Mouse (Mus musculus) cerebellum, adult 8-10 months (tissue): ENCODE data around the gene Sipa1.
"Not testable (repeated sequence)": the region's sequence is repeated elsewhere in the genome, so short reads cannot be mapped to it uniquely, and the experiment has no call there.

Experiments used
- DNase-seq: peaks from one replicate; pipeline ENCODE4 v3.0.0; 2022

Sipa1 gene

GRCm38 (mm10) chr19:5662981-5663913 lies at the start of gene Sipa1:
Sipa1 (minus strand) TSS chr19:5663707.
- peak; percentile 52 for DNase-seq

DNA sequence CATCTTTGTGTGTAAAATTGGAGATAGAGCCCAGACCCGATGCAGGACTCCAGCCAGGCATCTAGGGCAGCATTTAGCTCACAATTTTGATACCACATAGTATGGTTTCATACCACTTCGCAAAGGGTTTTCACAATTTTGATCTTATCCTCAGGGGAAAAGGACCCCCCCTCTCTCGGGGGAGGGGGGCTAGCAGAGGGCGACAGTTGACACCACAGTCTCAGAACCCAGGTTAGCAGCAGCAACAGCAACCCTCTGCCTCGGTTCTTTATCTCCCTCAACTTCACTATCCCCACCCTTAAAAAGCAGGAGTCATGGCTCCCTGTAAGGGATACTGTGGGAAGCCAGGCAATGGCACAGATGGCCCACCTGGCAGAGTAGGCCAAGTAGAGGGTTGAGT lies 49.7 kb upstream of the Sipa1 start:
- DNase-seq = no peak

DNA sequence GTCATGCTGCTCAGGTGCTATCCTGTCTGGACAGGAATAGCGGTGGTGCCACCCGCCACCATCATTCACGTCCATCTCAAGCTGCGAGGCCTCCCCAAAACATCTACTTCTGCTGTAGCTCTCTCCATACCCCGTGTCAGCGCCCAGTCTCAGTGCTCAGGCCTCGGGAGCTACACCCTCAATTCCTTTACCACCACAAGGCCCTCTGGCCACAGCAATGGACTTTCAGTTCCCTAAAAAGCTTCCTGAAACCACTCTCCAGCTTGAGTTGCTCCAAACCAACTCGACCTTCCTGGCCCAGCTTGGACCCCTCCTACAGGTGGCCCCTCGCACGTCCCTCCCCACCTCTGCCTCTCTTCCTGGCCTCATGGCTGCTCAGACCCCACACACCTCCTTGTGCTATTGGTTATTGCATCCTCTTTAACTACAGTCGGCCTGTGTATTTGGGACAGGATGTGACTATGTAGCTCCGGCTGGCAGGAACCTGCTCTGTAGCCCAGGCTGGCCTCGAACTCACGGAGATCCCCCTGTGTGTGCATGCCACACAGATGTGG lies 48.5 kb upstream of the Sipa1 start:
- no peak for DNase-seq

GRCm38 (mm10) chr19:5711218-5711617 lies 47.7 kb upstream of the Sipa1 start:
- DNase-seq = peak; percentile 72

GRCm38 (mm10) chr19:5710581-5710980 lies 47.1 kb upstream of the Sipa1 start:
- no peak for DNase-seq

GRCm38 (mm10) chr19:5710068-5710467 lies 46.6 kb upstream of the Sipa1 start:
- DNase-seq = no peak

DNA sequence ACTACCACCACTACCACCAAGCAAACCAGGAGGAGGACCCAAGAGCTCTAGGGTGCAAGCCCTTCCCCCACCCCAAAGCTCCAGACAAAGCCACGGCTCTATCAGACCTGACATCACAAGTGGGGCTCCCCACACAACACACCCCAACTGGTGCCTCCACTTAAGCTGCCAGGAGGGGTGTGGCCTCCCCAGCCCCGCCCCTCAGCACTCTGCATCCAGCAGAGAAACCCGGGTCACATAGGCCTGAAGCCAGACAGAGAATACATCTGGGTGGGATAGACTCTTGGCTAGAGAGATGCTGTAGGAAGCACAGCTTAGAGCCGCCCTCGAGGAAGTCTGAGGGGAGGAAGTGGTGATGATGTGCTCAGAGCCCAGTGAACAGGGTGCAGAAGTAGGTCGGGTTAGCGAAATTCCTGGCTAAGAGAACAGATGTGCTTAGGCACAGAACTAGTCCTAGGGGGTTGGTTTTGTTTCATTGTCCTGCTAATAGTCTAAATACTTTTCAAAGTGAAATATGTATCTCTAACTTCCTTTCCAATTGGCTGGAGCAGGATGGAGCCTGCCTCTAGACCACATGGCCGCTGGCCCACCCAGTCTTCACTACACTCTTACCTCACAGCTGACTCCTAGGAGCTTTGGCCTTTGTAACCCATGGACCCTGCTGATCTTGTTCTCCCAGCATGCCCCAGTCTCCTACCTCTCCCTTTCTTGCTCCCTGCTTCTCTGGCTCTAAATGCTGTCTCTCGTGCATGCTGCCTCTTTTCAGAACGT lies 41.5 kb upstream of the Sipa1 start:
- DNase-seq = no peak

GRCm38 (mm10) chr19:5704163-5704800 lies 40.8 kb upstream of the Sipa1 start, which contains the start of gene Kcnk7:
Kcnk7 (plus strand) TSS chr19:5704367.
- no peak for DNase-seq

GRCm38 (mm10) chr19:5695849-5696462 lies 32.4 kb upstream of the Sipa1 start:
- no peak for DNase-seq

DNA sequence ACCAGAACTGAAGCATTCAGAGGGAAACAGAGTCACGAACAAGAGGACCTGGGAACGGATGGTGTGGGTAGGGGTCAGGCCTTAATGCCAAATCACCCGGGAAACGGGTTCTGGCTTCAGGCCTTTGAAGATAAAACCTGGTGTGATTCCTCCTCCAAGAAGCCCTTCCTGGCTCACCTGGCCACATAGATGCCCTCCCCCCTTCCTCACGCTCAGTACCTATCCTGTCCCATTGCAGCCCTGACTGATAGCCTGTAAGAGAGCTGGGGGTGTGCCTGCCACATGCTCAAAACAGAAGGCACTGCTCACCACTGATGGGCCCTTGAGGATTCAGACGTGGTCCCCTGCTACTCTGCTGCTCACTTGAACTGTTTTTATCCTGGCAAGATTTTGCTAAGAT lies 30.3 kb upstream of the Sipa1 start:
- DNase-seq = no peak

- no peak for DNase-seq
These were observed 29.4 kb upstream of the Sipa1 start for GRCm38 (mm10) chr19:5692913-5693396.

- DNase-seq = no peak
These were observed 28.8 kb upstream of the Sipa1 start for GRCm38 (mm10) chr19:5692086-5692912.

DNA sequence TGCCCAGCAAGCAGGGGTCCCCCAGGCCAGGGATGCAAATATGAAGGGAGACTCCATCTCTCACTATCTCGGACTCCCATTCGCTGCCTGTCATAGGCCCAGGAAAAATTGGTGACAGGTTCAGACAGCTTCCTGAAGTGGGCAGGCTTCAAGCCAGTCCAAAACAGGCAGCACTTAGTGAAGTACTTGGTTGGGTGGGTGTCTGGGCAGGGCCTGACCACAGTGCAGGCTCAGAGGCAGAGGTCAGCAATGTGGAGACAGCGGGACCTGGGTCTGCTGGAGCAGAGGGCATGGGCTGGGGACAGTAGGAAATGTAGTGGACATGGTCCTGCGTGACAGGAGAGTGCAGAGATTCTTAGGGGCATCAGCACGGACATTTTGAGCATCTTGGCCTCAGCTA lies 28.1 kb upstream of the Sipa1 start:
- DNase-seq = no peak

DNA sequence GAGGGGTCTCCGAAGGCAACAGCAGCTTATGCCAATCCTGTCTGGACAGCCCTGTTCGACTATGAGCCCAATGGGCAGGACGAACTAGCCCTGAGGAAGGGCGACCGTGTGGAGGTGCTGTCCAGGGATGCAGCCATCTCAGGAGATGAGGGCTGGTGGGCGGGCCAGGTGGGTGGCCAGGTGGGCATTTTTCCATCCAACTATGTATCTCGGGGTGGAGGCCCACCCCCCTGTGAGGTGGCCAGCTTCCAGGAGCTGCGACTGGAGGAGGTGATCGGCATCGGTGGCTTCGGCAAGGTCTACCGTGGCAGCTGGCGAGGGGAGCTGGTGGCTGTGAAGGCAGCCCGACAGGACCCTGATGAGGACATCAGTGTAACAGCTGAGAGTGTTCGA lies 26.8 kb upstream of the Sipa1 start:
- DNase-seq = peak; percentile 49

- DNase-seq = peak; percentile 66
These were observed 26.2 kb upstream of the Sipa1 start for GRCm38 (mm10) chr19:5689565-5690342.

DNA sequence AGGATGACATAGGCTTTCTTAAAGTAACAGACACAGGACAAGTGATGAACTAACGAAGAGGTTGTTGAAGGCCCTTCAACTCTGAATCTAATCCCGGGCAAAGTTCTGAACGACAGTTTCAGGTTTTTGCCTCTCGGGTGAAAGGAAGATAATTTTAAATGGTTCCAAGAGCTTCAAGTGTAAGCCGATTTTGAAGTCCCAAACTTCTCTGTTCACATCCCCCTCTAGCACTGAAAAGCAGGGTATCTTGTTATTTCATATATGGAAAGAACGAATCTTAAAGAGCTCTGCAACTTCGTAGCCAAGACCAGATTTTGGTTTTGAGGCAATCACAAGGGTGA lies 25.6 kb upstream of the Sipa1 start:
- no peak for DNase-seq

- peak; percentile 96 for DNase-seq
These were observed 24.9 kb upstream of the Sipa1 start, which contains the start of the genes Map3k11 and Pcnx3 for GRCm38 (mm10) chr19:5688200-5689087. Map3k11 (plus strand) TSS chr19:5688742. Pcnx3 (minus strand) TSS chr19:5688908.

GRCm38 (mm10) chr19:5687738-5688137 lies 24.2 kb upstream of the Sipa1 start:
- no peak for DNase-seq

DNA sequence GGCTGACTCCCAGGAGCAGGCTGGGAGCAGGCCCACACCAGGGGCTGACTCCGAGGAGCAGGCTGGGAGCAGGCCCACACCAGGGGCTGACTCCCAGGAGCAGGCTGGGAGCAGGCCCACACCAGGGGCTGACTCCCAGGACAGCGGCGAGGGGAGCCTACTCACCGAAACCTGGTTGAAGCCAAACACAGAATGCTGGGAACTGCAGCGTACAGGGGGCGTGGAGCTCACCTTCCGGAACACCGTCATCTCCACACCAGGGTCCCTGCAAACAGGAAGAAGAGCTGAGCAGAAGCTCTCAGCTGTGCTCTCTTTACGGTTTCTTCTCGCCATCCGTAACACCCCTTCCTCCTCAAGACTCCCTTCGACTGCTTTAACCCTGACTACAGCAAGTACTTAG lies 23.4 kb upstream of the Sipa1 start:
- not testable (repeated sequence) for DNase-seq

DNA sequence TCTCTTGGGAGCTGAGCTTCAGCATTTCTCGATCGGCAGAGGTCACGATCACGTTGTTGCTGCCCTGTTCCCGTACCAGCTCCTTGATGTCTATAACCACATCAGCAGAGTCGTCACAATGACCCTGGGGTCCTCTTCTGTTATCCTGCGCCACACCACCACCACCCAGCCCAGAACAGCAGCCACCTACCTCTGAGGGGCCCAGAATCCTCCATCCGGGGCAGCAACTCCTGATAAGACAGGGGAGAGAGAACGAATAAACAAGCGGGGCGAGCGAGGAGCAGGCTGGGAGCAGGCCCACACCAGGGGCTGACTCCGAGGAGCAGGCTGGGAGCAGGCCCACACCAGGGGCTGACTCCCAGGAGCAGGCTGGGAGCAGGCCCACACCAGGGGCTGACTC lies 22.9 kb upstream of the Sipa1 start:
- no peak for DNase-seq
